19 mouse cellular contexts compared by ENCODE assay signal in the genomic region with DNA sequence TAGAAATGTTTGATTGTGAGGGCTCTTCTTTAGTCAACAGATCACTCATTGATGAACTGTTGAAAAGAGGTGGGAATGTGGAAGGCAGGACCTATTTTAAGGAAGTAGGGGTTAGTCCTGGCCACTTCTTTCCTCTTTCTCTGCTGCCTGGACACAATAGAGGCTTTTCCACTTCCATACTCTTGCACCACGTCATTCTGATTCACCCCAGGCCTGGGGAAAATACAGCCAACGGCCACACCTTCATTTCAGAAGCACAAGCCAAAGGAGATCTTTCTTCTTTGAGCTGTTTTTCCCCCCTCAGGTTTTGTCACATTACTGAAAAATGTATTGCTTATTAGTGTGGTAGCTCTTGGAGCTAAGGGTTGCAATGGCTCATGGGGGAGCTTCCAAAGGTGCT.
DNase-seq lines count a peak whose midpoint lies in the region; TF ChIP-seq lines count a peak whose summit lies in the region.
"Had no signal": no experiment of that assay in that cellular context is flagged by ENCODE, and none has a peak within 500 bp of the region (broad histone marks: within the 10 kb centered on the region; RNA-seq: fewer than 3 reads in every experiment).

No protein-coding gene starts in this region.

- peak overlapping the region; percentile 21; the same call in 1 of the 2 replicates for H3K27ac ChIP-seq in bone marrow macrophage, adult 2 months (ENCODE audit: insufficient read depth, low read depth, low read length)

- no peak for TF ChIP-seq POLR2A in bone marrow macrophage, adult 2 months (IDR thresholded peaks at IDR 0.05; ENCODE audit: borderline replicate concordance, low read depth, low read length)

- TF ChIP-seq CTCF in bone marrow macrophage, adult 2 months (IDR thresholded peaks at IDR 0.05; ENCODE audit: low read depth, low read length) = no peak

- H3K4me1 ChIP-seq in bone marrow macrophage, adult 2 months (ENCODE audit: control insufficient read depth, insufficient read depth, low read length) = peaks cover 12% of the 10 kb centered on the region

- peak; percentile 58 for DNase-seq in 3T3-L1 (ENCODE audit: low read depth, low spot score)
- peak; percentile 70 for DNase-seq in NIH3T3 (ENCODE audit: low read depth)
- DNase-seq in layer of hippocampus, postnatal 10 days (ENCODE audit: low spot score in 2 of 2) = no peak
- no peak for DNase-seq in testis, postnatal 14 days (ENCODE audit: low spot score)
- no peak for DNase-seq in urinary bladder, postnatal 4 days (ENCODE audit: low spot score in 2 of 2)
- DNase-seq: adrenal gland, adult 2 months; adrenal gland, adult 8-10 months; adrenal gland, postnatal 10 days; adrenal gland, postnatal 14 days; adrenal gland, postnatal 25 days; adrenal gland, postnatal 36 days; B cell, adult 2 months; cerebellum, adult 11 months; cerebellum, adult 11-12 months; cerebellum, adult 18-20 months; cerebellum, adult 2 months; cerebellum, adult 8-10 months; cerebellum, adult 9-10 months had no signal

- H3K4me3 ChIP-seq in bone marrow macrophage, adult 2 months (ENCODE audit: insufficient read depth, low read length) = no peak overlapping the region

Comparison
In these comparisons a context has a peak if more than half of its experiments do, and no peak if none do; other contexts are left out.
1. DNase-seq: peak in 3T3-L1 (single experiment) and NIH3T3 (single experiment); none in layer of hippocampus, postnatal 10 days (0 of 2), testis, postnatal 14 days (single experiment) and urinary bladder, postnatal 4 days (0 of 2).